Comparison of ENCODE assay signal across 8 mouse cellular contexts in genomic region chr19:57003460-57003810, GRCm38 (mm10). TPM values are rescaled to one million over a fixed set of nuclear protein-coding genes. Genes with fewer than 3 reads are reported as not detected.
DNase-seq lines count a peak whose midpoint lies in the region; ATAC-seq and TF ChIP-seq lines count a peak whose summit lies in the region.

No protein-coding gene starts in this region.

- TF ChIP-seq POLR2A in lung, adult 2 months (IDR thresholded peaks at IDR 0.05; ENCODE audit: borderline replicate concordance, extremely low read depth, low read depth, low read length) = no peak

- no peak for ATAC-seq in heart, embryonic 12.5 days (ENCODE audit: insufficient number of reproducible peaks, low FRiP score)
- peak; percentile 37; the same call in 1 of the 2 replicates for ATAC-seq in hindbrain, postnatal 0 days
- no peak for ATAC-seq in megakaryocyte-erythroid progenitor cell, adult 5-6 weeks (replicated peaks; ENCODE audit: low FRiP score, low TSS enrichment, poor library complexity, severe bottlenecking)

- H3K4me3 ChIP-seq in heart, embryonic 12.5 days = no peak overlapping the region
- H3K4me3 ChIP-seq in hindbrain, postnatal 0 days (ENCODE audit: low read length) = no peak overlapping the region
- peak overlapping the region; percentile 11 for H3K4me3 ChIP-seq in lung, adult 2 months (replicated peaks; ENCODE audit: extremely low read depth, low read depth, low read length)

- peaks cover 10% of the 10 kb centered on the region; the same call in 1 of the 2 replicates for H3K4me1 ChIP-seq in heart, embryonic 12.5 days (replicated peaks)
- H3K4me1 ChIP-seq in hindbrain, postnatal 0 days (ENCODE audit: insufficient read depth, low read length) = peaks cover 35% of the 10 kb centered on the region
- peaks cover 4% of the 10 kb centered on the region for H3K4me1 ChIP-seq in lung, adult 2 months (ENCODE audit: control insufficient read depth, insufficient read depth, low read length)

- 0 out of 2 replicates have a peak overlapping the region, but pooled peaks have one; percentile 1 for H3K9ac ChIP-seq in heart, embryonic 12.5 days
- no peak overlapping the region for H3K9ac ChIP-seq in hindbrain, postnatal 0 days (replicated peaks; ENCODE audit: low read length)

- no peaks in the 10 kb centered on the region for H3K36me3 ChIP-seq in heart, embryonic 12.5 days
- H3K36me3 ChIP-seq in hindbrain, postnatal 0 days (ENCODE audit: insufficient read depth, low read length) = no peaks in the 10 kb centered on the region

- TF ChIP-seq CTCF in hindbrain, postnatal 0 days (IDR thresholded peaks at IDR 0.05; ENCODE audit: low read depth) = no peak
- TF ChIP-seq CTCF in lung, adult 2 months (IDR thresholded peaks at IDR 0.05; ENCODE audit: insufficient read depth, low read length) = no peak

- no peak overlapping the region for H3K27ac ChIP-seq in heart, embryonic 12.5 days (ENCODE audit: poor library complexity, severe bottlenecking)
- H3K27ac ChIP-seq in hindbrain, postnatal 0 days = peak overlapping the region; percentile 54; the same call in 1 of the 2 replicates

- DNase-seq in heart, postnatal 36 days = no peak
- DNase-seq in brain, adult 2 months (ENCODE audit: low read depth, low spot score) = peak; percentile 89
- peak; percentile 82 for DNase-seq in hindbrain, postnatal 0 days (ENCODE audit: low spot score)
- DNase-seq in lung, adult 2 months = no peak
- DNase-seq in ovary, adult 18-20 months (ENCODE audit: low spot score) = no peak
- no peak for DNase-seq in gastrocnemius, postnatal 10 days

- H3K9me3 ChIP-seq in heart, embryonic 12.5 days (replicated peaks) = no peaks in the 10 kb centered on the region
- H3K9me3 ChIP-seq in hindbrain, postnatal 0 days (ENCODE audit: low read length) = no peaks in the 10 kb centered on the region

- H3K27me3 ChIP-seq in heart, embryonic 12.5 days (replicated peaks) = peaks cover 25% of the 10 kb centered on the region
- peaks cover 16% of the 10 kb centered on the region for H3K27me3 ChIP-seq in hindbrain, postnatal 0 days (ENCODE audit: insufficient read depth, low read length)

- no peak overlapping the region for H3K4me2 ChIP-seq in heart, embryonic 12.5 days
- peak overlapping the region; percentile 43 for H3K4me2 ChIP-seq in hindbrain, postnatal 0 days (ENCODE audit: low read depth, low read length)

- 50% methylated on average over 7 of the region's 7 CpGs for WGBS in heart, embryonic 12.5 days
- 21% methylated on average over 7 of the region's 7 CpGs for WGBS in hindbrain, postnatal 0 days
- WGBS in lung, adult 2 months = 32% methylated on average over 7 of the region's 7 CpGs

- intact Hi-C loops in heart, postnatal 36 days (cut with DNase I) = no loop called here

RNA-seq across cellular contexts. Expression of gene Afap1l2, which starts 4.6 kb away (rescaled TPM):
- 0.92 and 1.1 TPM in 2 replicates for polyA plus RNA-seq in heart, embryonic 12.5 days (2016; fragmentation: Nextera tagmentation; extraction: Ambion mirVana)
- 1 to 10 TPM; 4.6 to 4.9 TPM for total RNA-seq in heart, postnatal 36 days (2021)
- 20.8 and 22.7 TPM in 2 replicates for total RNA-seq in hindbrain, postnatal 0 days (2014; rRNA removed)
- polyA plus RNA-seq in hindbrain, postnatal 0 days (2015; fragmentation: Nextera tagmentation; extraction: Ambion mirVana) = 12.3 and 12.9 TPM in 2 replicates
- 7.0 and 10.0 TPM in 2 replicates for polyA plus RNA-seq in lung, adult 2 months (2012; rRNA removed)
- total RNA-seq in megakaryocyte-erythroid progenitor cell, adult 5-6 weeks (2014; fragmentation: Nextera tagmentation) = not detected in 2 replicates
- total RNA-seq in megakaryocyte-erythroid progenitor cell, adult 5-6 weeks (2017) = 0.47 TPM in 1 of 2 replicates, not detected in the other
- 10 to 100 TPM; 14.2 to 22.4 TPM for total RNA-seq in gastrocnemius, postnatal 10 days (2021)

Comparison
In these comparisons a context has a peak if more than half of its experiments do, and no peak if none do; other contexts are left out.
1. DNase-seq: peak in brain, adult 2 months (single experiment) and hindbrain, postnatal 0 days (single experiment); none in heart, postnatal 36 days (0 of 2), lung, adult 2 months (single experiment), ovary, adult 18-20 months (single experiment) and gastrocnemius, postnatal 10 days (single experiment).